Mouse (Mus musculus) urinary bladder, postnatal 14 days (tissue): ENCODE results near the gene Gse1.

Source experiments
- DNase-seq: peaks from one replicate; pipeline ENCODE4 v3.0.0; 2021; ENCODE audit warnings: low spot score

The Gse1 gene

DNA sequence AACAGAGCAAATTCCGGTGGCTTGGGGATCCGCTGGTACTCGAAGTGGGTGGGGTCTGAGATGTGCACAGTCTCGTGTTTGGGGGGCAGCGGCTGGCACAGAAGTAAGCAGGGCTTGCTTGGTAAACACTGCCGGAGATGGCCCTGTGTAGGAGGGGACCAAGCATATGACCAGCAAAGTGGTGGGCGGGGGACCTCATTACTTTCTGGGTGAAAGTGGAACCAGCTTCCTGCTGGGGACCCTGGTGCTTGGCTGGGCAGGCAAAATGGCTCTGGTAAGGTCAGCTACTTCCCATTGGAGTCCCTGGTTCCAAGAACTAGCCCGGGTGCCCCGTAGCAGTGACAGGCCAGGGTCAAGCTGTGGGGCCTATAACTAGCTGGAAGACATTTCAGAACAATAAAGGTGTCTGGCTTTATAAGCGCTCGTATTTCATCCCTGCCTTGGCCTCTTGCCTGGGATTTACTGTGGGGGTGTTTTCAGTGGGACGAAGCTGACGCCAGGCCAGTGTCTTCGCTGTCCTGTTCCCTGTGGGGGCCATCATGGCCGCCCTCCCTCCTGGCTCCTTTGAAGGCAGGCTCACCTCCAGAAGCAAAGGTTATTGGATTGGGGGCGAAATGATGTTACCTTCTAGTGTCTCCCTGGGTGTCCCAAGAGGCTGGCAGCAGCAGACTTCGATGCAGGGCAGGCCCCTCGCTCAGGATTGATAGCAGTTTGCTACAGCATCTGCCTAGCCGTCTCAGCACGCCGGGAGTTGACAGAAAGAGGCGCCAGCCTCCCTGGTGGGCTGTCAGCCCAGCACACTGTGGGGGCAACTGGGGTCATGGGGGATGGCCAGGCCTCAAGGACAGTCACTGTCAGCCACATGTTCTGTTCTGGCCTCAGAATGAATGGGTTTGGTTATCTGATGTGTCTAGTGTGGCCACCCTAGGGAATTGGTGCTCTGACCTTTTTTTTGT, 148.9 kb downstream of the Gse1 start:
- DNase-seq = peak; percentile 49

DNA sequence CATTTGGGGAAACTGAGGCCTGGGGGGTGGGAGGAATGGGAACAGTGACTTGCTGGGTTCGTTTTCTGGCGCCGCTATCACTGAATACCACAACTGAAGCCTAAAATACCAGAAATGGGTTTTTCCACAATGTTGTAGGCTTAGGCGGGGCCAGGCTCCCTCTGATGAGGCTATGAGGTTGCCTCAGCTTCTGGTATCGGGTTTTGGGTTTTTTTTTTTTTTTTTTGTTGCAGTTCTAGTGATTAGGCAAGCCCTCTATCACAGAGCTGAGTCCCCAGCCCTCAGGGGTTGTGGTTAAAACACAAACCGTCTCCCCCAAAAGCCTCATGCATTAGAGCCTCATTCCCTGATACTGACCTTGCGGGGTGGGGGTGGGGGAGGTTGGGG, 149.5 kb downstream of the Gse1 start:
- no peak for DNase-seq

GRCm38 (mm10) chr8:120378306-120378705, 150.1 kb downstream of the Gse1 start:
- peak; percentile 61 for DNase-seq

DNA sequence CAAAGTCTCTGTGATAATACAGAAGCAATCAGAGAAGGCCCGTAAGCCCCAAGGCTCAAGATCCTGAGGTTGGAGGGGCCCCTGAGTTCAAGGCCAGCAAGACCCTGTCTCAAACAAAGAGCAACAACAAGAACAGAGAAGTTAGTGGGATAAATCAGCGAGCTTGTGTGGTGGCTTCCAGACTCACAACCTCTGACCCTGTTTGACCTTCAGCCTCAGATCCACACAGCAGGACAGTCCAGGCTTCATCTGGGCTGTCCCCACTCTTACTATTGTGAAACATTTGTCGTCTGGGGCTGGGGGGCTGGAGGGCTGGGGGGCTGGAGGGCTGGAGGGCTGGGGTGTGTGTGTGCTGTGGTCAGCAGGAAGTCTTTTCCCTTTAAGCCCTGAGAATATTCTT, 150.8 kb downstream of the Gse1 start:
- DNase-seq = no peak

DNA sequence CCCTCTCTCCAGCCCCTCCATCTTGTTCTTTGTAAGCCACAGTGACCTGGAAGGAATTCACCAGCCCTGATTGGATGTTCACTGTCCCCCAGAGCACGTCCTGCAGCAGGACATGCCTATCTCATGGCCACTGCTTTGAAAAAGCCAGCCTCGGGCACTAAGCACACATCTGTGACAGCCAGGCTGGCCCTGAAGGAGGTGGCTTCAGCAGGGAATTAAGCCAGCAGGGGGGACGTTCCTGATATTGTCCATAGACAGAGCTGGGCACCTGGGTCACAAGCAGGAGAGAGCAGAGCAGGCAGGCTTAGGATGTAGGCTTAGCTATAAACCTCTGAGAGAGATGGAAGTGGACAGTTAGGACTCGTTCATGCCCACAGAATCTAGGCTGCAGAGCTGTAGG, 153.6 kb downstream of the Gse1 start:
- DNase-seq = no peak

DNA sequence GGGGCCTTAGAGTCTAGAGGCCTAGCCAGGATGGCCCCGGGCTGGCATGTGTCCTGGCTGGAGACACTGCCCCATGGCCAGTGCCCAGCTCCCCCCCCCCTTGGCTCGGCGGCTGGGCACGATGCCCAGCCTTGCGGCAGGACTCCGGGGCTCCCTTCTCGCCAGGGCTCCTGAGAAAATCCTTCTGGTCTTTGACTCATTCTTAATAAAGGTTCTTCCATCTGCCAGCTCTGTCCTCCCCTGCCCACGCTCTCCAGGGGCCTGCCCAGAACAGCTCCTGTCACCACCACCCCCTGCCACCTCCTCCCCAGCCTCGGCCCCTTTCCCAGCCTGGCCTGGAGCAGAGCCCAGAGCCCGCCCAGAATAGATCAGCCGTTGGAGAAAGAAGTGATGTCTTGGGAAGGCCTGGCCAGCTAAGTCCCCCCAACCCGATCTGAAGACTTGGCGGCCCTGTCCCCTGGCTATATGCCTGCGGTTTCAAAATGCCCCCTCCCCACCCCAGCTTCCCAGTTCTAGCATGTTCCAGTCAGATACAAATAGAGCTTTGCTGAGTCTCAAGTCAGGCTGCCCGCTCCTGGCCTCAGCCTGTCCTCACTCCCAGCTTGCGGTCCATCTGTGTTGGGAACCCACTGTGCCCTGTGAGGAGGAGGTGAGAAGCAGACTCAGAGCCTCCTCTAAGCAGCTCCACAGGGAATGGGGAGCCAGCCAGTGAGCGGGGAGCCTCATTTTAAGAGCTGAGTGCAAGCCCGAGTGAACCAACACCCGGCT, 154.4 kb downstream of the Gse1 start:
- peak; percentile 79 for DNase-seq

GRCm38 (mm10) chr8:120383204-120383560, 154.9 kb downstream of the Gse1 start:
- no peak for DNase-seq

DNA sequence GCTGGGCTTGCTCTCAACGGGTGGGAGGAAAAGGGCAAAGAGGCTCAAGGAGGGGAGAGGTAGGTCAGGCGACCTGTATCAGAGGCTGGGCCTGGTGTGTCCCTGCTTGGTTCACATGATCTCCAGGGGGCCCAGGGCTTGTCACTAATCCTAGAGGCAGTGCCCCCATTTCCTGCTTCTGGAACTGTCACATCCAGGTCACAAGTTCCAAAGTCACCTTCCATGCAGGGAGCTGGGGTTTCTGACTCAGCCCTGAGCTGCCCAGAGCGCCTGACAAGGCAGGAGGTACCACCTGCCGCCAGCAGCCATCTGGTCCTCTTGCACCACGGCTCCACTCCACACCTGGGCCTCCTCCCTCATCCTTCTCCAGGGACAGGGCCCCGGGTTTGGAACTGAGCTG, 155.5 kb downstream of the Gse1 start:
- no peak for DNase-seq

DNA sequence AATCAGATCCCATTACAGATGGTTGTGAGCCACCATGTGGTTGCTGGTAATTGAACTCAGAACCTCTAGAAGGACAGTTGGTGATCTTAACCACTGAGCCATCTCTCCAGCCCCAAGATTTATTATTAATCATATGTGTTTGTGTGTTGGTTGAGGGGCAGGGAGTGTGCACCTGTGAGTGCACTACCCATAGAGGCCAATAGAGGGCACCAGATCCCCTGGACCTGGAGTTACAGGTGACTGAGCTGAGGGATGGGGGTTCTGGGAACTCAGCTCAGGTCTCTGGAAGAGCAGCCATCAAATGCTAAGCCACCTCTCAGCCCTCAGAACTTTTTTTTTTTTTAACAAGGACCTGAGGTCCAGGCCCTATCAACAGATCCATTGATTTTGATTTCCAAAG, 156.5 kb downstream of the Gse1 start:
- DNase-seq = no peak

DNA sequence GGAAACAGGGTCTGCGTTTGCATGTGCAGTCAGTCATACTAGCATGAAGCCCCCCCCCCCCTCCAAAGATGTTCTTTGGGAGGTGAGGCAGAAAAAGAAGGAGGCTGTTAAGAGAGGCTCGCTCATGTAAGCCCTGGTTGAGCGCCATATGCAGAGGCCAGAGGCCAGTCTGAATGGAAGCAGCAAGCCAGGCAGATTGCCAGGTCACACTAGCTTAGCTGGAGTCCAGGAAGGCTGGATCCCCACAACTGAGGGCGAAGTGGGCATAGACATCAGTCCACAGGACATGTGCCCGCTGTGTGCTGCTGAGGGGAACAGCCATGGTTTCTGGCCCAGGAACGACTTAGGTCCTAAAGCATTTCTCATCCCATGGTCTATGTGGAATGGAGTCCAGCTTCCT, 160.0 kb downstream of the Gse1 start:
- no peak for DNase-seq

DNA sequence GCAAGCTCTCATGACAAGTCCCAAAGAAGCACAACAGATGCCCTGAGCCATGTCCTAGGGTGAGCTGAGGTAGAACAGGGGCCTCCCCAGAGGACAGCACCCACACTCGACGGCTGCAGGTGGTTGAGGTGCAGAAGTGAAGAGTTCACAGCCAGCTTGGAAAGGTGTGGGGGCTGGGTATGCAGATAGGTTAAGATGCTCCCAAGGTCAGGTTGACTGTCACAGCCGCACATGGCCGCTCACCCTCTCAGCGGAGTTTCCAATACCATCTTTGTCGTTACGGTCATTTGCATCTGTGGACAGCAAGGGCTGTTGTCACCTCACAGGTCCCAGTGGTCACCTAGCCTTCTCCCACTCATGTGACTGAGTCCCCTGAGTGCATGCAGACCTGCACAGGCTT, 162.3 kb downstream of the Gse1 start:
- DNase-seq = no peak

DNA sequence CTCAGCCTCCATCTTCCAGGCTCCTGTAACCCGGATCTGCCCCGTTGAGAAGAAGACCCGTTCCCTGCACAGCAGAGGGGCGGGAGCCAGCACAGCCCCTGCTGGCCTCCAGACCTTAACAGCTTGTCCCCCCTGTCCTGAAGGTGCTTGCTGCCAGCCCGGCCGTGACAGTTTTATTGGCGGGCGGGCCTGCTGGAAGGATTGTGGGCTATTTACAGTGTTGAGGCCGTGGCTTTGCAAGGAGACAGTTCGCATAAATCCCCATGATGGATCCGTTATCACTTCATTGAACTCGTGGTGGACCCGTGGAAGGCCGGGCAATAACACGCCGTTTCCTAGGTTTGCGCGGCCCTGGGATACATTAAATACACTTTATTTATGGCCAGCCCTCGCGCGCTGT, 163.6 kb downstream of the Gse1 start:
- no peak for DNase-seq

DNA sequence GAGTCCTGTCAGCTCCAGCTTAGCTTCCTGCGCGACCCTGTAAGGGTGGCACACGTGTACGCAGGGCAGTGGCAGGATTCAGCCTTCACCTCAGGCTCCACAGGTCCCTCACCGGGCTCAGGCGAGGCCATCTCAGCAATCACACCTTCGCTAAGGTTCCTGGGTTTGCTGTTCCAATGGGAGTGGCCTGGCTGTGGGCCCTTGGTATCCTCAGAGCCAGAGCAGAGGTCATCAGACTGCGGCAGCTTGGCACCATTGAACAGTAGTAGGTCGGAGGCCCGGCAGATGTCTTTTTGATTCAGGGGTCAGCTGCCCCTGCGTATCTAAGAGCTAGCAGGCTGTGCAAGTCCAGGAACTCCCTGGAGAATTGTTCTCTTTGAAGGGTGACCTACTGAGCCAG, 164.8 kb downstream of the Gse1 start:
- no peak for DNase-seq

DNA sequence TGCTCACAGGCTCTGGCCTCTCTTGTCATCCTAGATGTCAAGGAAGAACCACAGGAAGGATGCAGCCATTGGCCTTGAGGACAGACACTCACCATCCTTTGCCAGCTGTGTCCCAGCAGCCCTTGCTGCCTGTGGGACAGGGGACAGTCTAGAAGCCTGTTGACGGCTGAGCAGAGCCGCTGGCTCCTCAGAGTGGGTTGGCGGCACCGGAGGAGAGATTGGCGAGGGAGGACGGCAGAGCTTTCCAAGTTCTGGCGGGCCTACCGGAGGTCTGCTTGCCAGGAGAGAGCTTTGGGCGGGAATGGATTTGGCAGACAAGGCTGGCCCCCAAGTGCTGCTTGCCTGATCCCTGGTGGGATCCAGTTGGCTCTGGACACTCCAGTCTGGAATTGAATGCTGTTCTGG, 165.6 kb downstream of the Gse1 start:
- no peak for DNase-seq

DNA sequence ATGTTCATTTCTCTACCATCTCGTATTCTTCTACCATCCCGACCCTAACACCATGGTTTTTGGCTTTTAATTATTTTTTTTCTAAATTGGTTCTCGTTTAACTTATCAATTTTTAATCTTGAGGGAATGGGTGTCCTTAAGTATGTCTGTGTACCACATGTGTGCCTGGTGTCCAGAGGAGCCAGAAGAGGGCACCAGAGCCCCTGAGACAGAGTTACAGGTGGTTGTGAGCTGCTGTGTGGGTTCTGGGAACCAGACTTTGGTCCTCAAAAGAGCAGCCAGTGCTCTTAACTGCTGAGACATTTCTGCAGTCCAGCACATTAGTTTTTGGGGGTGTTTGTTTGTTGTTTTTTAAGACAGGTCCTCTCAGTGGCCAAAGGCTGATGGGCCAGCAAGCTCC, 167.6 kb downstream of the Gse1 start:
- no peak for DNase-seq

DNA sequence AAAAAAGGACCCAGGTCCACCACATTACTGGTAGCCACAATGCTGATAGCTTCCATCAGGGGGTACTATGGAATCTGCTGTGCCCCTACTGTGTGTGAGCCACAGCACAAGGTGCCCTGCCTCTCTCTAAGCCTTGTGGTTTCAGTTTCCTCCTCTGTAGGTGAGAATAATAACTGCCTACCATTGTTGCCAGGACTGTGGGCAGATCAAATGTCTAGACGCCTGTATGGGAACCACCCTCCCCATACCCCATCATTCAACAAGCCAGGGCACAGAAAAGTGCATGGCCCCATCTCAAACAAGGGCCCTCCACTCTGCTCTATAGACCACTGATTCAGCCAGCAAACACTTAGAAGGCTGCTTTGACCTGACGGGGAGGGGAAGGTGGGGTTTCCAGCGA, 168.5 kb downstream of the Gse1 start:
- DNase-seq = no peak

- no peak for DNase-seq
These were observed 169.5 kb downstream of the Gse1 start for GRCm38 (mm10) chr8:120397444-120398411.

GRCm38 (mm10) chr8:120399212-120399934, 171.1 kb downstream of the Gse1 start:
- DNase-seq = no peak

DNA sequence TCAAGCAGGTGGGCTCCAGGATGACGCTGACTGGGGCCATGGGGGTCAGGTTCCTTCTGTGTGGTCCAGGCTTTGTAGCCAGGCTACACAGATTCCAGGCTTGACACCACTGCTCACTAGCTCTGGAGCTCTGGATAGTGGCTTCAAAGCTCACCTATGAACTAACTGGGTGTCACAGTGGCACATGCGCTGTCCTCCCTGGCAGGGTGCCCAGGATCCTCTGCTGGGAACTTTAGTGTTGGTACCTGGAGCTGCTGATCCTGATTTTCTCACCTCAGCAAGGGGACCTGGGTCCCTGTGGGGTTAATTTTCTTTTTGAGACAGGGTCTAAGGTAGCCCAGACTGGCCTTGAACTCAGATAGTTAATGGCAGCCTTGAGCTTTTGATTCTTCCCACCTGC, 173.0 kb downstream of the Gse1 start:
- DNase-seq = no peak

DNA sequence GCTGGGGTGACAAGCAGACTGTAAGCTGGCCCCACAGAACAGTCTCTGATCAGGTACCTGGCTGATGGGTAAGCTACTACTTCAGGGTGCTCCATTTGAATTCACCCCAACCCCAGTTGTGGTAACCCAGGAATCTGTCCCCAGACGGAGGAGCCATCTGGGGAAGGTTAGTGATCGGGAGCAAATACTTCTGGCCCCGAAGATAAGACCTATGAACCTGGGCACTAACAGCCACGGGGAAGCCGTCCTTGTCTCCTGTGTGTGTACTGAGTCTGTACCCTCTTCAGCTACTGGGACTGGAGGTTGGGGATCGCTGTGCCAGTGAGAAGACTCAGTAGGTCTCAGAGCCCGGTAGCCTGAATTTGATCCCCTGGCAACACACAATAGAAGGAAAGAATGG, 173.5 kb downstream of the Gse1 start:
- DNase-seq = no peak

DNA sequence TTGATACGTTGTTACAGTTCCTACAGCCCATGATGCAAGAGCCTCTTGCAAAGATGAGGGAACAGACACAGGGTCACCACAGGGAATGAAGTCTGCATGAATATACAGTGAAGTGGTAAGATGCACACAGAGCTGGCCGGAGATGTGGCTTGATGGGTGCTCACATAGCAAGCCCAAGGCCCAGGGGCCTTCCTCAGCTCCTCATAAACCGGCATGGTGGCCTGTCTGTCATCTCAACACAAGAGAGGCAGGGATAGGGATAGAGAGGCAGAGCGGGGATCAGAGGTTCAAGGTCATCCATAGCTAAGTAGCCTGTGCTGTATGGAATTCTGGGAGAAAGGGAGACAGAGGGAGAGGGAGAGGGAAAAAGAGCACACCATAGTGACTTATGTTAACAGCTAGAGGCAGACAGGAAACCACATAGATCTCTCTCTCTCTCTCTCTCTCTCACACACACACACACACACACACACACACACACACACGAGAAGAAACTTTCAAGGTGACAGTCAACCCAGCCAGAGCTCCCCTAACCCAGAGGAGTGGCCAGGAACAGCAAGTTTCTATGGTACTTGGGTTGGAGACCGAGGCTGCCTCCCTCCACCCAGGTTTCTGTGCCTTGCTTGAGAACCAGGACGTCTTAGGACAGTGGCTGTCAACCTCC, 175.5 kb downstream of the Gse1 start:
- DNase-seq = no peak
